8 mouse cellular contexts compared by ENCODE assay signal in the genomic region with DNA sequence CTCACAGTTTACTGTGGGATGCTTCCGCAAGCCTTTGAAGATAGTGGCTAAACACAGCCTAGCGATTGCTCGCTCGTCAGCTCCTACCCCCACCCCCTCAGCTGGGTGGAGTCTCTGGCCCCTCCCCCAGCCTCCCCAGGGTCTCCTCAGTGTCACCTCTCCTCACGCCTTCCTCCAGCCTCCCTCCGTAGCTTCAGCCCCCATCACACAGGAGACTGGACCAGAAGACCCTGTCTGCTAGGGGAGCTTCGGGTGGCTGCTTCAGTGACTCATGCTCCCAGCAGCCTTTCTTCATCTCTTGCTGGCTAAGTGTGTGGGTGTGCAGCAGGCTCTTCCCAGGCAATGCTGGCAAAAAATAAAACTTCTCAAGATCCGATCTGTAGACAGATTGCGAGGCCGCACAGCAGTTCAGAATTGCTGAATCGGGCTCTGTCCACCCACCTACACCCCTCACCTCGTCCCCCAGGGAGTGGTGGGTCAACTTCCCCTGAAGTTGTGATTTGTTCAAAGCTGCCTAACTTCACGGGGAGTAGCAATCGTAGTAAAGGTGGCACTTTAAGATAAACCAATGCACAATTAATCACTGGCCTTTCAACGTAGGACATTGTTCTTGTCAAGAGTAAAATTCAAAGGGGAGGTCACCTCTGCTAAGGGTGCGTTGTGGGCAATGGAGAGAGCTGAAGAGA.
DNase-seq lines count a peak whose midpoint lies in the region; ATAC-seq lines count a peak whose summit lies in the region.

No protein-coding gene starts in this region.

- peak overlapping the region; percentile 28 for H3K4me3 ChIP-seq in kidney, embryonic 15.5 days (replicated peaks)
- 0 out of 2 replicates have a peak overlapping the region, but pooled peaks have one; percentile 5 for H3K4me3 ChIP-seq in embryonic facial prominence, embryonic 11.5 days (ENCODE audit: low read depth, low read length)
- H3K4me3 ChIP-seq in heart, embryonic 15.5 days = peak overlapping the region; percentile 22

- no peak overlapping the region for H3K9ac ChIP-seq in kidney, embryonic 15.5 days
- H3K9ac ChIP-seq in embryonic facial prominence, embryonic 11.5 days (replicated peaks; ENCODE audit: low read length) = no peak overlapping the region
- H3K9ac ChIP-seq in heart, embryonic 15.5 days = no peak overlapping the region

- ATAC-seq in kidney, embryonic 15.5 days (replicated peaks; ENCODE audit: low FRiP score) = peak; percentile 90
- peak; percentile 65; the same call in 1 of the 2 replicates for ATAC-seq in embryonic facial prominence, embryonic 11.5 days (replicated peaks; ENCODE audit: insufficient number of reproducible peaks, low FRiP score, low TSS enrichment, low read depth)
- peak; percentile 78 for ATAC-seq in heart, embryonic 15.5 days (replicated peaks; ENCODE audit: insufficient number of reproducible peaks, insufficient read depth, low FRiP score, low read depth)
- no peak for ATAC-seq in megakaryocyte-erythroid progenitor cell, adult 5-6 weeks (replicated peaks; ENCODE audit: low FRiP score, low TSS enrichment, poor library complexity, severe bottlenecking)

- H3K4me2 ChIP-seq in kidney, embryonic 15.5 days = peak overlapping the region; percentile 56
- peak overlapping the region; percentile 19 for H3K4me2 ChIP-seq in embryonic facial prominence, embryonic 11.5 days (ENCODE audit: low read depth, low read length)
- H3K4me2 ChIP-seq in heart, embryonic 15.5 days = peak overlapping the region; percentile 58

- H3K36me3 ChIP-seq in kidney, embryonic 15.5 days = no peaks in the 10 kb centered on the region
- H3K36me3 ChIP-seq in embryonic facial prominence, embryonic 11.5 days (replicated peaks; ENCODE audit: control insufficient read depth, insufficient read depth, low read depth, low read length) = no peaks in the 10 kb centered on the region
- H3K36me3 ChIP-seq in heart, embryonic 15.5 days = no peaks in the 10 kb centered on the region

- H3K9me3 ChIP-seq in kidney, embryonic 15.5 days (replicated peaks) = no peaks in the 10 kb centered on the region
- no peaks in the 10 kb centered on the region for H3K9me3 ChIP-seq in embryonic facial prominence, embryonic 11.5 days (replicated peaks; ENCODE audit: control insufficient read depth, low read length)
- H3K9me3 ChIP-seq in heart, embryonic 15.5 days (replicated peaks) = no peaks in the 10 kb centered on the region

- DNase-seq in kidney, adult 11 months = no peak
- peak; percentile 58 for DNase-seq in embryonic facial prominence, embryonic 11.5 days (ENCODE audit: low spot score)
- DNase-seq in layer of hippocampus, postnatal 36 days = peak; percentile 20 to 30
- peak; percentile 24 for DNase-seq in lung, postnatal 14 days
- DNase-seq in right cerebral cortex, postnatal 10 days (ENCODE audit: low spot score in 2 of 2) = peak; percentile 51 to 71

- 4% methylated on average over 16 of the region's 16 CpGs for WGBS in kidney, embryonic 15.5 days
- WGBS in embryonic facial prominence, embryonic 11.5 days = 8% methylated on average over 16 of the region's 16 CpGs
- WGBS in heart, embryonic 15.5 days = 12% methylated on average over 16 of the region's 16 CpGs

- H3K4me1 ChIP-seq in kidney, embryonic 15.5 days = peaks cover 19% of the 10 kb centered on the region
- no peaks in the 10 kb centered on the region for H3K4me1 ChIP-seq in embryonic facial prominence, embryonic 11.5 days (ENCODE audit: control insufficient read depth, insufficient read depth, low read length)
- H3K4me1 ChIP-seq in heart, embryonic 15.5 days (replicated peaks) = peaks cover 16% of the 10 kb centered on the region

- no peaks in the 10 kb centered on the region for H3K27me3 ChIP-seq in kidney, embryonic 15.5 days
- H3K27me3 ChIP-seq in embryonic facial prominence, embryonic 11.5 days (ENCODE audit: control insufficient read depth, insufficient read depth, low read length) = no peaks in the 10 kb centered on the region
- no peaks in the 10 kb centered on the region for H3K27me3 ChIP-seq in heart, embryonic 15.5 days

- peak overlapping the region; percentile 56 for H3K27ac ChIP-seq in kidney, embryonic 15.5 days
- no peak overlapping the region for H3K27ac ChIP-seq in embryonic facial prominence, embryonic 11.5 days (replicated peaks; ENCODE audit: low read depth, low read length)
- H3K27ac ChIP-seq in heart, embryonic 15.5 days = peak overlapping the region; percentile 19
